Mouse (Mus musculus) kidney, adult 18-20 months (tissue): ENCODE measurements around the gene Carmil3.

Source experiments
- DNase-seq: peaks from one replicate; pipeline ENCODE4 v3.0.0; 2021

The Carmil3 gene

DNA sequence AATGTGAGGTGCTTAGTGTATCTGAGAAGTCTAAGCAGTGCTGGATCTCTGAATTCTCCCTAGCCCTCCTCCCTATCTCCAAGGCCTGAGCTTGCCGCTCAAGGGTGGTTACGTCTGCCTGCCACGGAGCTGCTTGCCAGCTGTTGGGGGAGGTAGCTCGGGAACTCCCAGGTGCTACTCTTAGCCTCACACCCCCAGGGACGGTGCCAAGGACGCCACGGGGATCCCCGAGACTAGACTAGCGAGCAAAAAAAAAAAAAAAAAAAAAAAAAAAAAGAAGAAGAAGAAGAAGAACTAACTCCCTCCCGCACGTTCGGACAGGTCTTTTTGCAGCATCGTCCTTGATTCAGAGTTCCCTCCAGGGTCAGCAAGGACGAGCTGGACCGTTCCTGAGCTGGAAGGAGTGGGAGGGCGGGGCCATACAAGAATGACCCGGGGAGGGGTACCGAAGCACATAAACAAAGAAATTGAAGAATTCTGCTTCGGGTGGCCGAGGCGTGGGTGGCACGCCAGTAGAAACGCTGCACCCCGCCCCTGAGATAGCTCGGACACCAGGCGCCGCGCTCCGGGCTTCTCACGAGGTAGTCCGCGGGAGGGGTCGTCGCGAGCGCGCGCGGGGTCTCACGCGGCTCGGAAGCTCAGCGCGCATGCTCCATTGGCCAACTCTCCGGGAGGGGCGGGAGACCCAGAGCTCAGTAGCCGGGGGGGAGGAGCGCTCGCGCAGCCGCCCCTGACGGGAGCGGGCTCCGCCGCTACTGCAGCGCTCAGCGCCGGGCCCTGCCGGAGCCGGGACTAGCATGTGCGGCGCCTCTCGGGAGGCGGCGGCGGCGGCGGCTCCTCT is at the start of gene Carmil3:
Carmil3 (plus strand) TSS at position 291 of the 841 bp plus-strand sequence.
- peak; percentile 70 for DNase-seq

DNA sequence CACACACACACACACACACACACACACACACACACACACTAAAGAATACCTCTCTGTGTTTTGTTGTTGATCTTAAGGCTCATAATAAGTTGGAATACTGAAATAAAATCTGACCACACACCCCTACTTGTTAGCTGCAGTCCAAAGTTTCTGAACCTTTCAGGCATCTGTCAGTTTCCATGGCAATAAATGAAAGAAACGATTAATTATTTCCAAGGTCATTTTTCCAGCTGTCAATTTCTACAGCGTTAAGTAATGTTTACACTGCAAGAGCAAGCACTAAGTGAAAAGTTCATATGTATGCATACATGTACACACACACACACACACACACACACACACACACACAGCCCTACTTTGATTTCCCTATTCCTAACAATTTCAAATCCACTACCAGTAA is 32.8 kb upstream of the Carmil3 start:
- no peak for DNase-seq

DNA sequence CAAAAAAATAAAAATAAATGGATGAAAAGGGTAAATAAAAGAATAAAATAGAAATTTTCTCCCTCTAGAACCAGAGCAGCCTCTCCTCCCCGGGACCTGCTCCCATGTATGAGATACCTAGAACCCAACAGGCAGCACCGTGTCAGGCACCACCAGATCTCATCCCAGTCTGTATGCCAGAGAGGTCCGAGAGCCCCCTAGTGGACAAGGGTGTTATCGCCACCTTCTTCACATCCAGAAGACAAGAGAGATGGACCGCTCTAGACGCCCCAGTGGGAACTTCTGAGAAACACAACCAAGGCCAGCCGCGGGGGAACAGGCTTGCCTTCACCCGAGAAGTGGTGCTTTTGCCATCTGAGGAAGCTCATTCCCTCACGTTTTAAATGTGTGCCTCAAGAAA is 32.2 kb upstream of the Carmil3 start:
- DNase-seq: peak; percentile 78

DNA sequence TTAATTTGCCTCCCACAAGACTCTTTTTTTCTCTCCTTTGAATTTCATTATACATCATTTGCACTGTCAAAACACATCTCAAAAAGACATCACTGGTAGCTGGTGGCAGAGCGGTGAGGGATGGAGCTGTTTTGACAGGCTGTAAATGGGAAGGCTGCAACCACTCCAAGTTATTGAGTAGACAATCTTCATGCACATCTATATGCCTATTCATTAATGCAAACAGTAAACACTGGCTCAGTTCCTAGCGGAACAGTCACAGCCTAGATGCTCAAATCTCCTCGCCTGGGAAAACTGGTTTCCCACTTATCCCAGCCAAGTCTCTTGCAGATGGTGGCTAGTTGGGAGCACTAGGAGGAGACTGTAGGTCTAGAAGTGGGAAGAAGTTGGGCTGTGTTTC is 31.7 kb upstream of the Carmil3 start:
- no peak for DNase-seq

DNA sequence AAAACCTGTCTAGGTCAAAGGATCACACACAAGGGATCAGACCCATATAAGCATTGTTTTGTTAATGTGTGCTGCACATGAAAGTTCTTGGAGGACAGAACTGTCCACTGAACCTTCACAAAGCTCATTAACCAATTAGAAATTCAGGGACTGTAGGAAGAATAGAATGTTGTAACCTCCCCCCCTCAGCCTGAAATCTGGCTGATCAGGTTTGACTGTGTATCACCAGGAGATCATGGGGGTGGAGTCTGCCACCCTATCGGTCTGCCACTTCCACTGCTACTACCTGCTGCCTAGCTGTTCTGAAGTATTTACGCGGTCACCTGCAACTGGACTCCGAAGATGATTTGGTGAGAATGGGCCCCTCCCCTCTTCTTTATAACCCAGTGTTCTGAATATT is 30.7 kb upstream of the Carmil3 start:
- peak; percentile 49 for DNase-seq

DNA sequence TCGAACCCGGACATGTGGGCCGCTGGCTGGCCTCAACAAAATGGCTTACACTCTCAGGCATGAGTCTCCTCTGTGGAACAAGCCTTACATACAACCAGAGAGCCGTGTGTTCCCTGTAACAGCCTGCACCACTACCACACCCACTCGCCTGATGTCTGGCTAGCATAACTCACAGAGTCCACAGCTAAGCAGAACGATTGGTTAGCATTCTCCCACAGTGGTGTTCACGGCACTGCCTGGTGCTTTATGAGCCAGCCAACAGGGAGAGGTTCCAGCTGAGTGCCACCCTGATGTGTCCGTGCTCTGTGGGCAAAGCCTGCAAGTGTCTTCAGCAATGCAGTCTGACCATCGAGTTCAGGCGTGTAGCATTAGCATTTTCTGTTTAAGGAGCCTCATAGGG is 30.2 kb upstream of the Carmil3 start:
- DNase-seq: peak; percentile 58

DNA sequence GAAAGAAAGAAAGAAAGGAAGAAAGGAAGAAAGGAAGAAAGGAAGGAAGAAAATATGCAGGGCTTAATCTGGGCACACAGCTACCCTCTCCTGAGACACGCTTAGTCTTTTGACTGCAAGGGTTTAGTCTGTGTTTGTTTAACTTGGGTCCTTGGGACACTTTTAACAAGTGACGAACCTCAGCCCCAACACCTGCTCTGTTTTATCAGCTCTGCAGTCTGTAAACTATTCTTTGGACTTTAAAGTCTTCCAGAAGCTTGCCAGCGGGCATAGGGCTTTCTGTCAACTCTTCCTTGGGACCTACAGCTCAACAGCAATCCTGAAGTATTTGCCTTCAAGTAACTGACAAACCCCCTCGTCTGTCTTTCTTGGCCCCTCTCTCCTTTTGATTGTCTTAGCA is 28.7 kb upstream of the Carmil3 start:
- DNase-seq: peak; percentile 24

DNA sequence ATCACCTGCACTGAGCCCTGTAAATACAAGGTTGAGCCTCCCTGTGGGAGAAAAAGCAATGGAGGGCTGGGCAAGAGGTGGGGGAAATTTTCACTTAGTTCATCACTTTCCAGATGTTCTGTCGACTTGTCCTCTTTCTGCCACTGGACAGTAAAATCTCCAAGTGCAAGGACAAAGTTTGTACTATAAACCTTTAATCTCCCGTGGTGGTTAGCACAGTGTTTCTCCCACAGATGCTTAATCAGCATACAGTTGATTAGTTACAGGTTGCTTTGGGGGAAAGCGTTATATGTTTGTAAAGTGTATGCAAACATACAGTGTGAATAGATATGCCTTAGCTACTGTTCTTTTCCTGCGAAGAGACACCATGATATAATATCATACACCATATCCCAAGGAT is 24.0 kb upstream of the Carmil3 start:
- DNase-seq: no peak

DNA sequence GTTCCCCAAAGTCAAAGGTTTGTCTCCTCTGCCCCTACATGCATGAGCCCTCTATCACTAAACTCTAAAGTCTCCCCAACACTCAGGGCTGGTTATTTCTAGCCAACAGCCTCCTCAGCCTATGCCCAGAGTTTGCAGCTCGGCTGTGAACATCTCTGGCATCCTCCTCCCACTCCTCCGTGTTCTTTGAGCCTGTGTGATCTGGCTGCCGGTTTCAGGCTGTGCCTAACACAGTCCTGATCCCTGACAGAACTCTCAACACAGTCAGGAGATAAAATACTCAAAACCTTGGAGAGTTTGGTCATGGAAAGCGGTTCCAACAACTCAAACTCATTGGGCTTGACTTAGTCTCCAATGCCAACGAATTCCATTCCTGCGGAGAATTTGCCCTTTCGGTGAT is 23.3 kb upstream of the Carmil3 start:
- DNase-seq: no peak

DNA sequence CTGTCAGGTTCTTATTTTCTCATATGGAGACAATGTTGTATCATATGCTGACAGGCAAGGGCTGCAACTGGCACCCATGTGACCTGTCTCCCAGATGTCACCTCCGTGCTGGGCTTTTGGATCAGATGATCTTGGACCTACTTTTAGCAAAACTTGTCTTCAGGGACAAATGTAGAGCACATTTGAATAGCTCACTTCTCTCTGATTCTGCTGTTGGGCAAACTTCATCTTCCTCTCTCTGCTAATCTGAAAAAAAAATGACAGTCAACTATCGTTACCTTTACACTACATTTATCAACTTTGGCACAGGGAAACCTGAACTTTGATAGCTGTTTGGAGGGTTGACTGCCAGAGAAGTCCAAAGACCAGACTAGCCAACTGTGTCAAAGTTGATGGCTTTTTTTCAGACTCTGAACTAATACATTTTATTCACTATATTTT is 22.1 kb upstream of the Carmil3 start:
- peak; percentile 23 for DNase-seq

DNA sequence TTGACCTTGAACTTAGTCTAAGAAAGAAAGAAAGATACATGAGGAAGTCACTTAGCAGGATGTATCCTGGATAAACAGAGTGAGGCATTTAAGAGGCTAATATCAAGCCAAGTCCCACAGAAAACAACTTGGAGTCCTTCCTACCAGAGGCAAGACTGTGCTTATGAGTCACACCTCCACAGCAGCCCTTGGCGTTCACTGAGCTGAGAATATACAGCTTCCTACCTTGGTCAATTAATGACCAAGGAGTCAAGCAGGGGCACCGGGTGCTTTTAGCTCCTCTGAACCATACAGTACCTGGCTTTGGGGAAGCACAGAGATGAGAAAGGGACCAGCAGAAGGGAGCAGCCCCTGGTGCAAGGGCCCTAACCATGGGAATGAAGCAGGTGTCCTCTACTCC is 21.4 kb upstream of the Carmil3 start:
- DNase-seq: peak; percentile 65

DNA sequence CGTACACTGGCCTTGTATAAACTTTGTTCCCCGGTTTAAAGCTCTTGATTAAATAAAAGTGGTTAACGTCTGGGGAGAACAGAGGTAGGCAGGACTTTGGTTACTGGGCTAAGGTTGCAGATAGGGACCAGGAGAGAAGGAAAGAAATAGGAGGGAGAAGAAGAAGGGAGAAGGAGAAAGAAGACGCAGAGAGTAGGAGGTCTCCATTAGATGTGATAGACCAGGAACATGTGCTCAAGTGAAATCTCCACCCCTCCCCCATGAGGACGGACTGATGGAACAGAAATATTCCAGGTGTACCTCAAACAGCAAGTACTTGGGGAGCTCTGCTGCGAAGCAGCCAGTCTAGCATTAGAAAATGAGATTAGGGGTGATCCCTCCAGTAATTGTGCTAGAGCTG is 20.6 kb upstream of the Carmil3 start:
- DNase-seq: peak; percentile 20

DNA sequence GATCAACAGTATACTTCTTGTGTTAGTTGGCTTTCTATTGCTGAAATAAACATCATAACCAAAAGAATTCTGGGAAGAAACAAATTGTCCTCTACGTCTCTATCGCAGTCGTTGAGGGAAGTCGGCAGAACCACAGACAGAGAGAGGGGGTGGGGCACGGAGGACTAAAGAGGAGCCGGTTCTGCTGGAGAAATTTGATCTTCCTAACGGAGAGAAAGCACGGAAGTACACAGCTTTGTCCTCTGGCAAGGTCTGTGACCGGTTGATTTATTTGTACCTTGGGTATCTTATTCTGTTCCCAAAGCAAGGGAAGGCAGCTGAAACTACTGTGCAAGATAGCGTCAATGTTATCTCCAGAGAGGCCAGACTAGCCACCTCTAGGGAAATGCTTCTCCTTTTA is 19.6 kb upstream of the Carmil3 start:
- DNase-seq: no peak

DNA sequence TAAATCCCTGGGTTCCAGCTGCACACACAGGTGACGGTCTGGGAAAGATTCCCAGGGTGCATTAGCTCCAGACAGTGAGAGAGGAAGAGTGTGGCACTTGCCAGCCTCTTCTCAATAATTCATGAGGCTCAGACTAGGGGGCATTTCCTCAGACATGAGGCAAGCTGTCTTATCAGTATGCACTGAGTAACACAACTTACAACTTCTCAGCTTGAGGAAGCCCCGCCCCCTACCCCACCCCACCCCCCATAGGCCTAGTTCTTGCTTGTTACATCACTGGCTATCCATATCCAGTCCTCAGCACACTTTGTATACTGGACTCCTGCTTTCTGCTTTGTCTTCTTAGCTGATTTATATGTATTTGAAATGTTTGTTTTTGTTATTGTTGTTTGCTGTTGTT is 14.8 kb upstream of the Carmil3 start:
- DNase-seq: no peak

DNA sequence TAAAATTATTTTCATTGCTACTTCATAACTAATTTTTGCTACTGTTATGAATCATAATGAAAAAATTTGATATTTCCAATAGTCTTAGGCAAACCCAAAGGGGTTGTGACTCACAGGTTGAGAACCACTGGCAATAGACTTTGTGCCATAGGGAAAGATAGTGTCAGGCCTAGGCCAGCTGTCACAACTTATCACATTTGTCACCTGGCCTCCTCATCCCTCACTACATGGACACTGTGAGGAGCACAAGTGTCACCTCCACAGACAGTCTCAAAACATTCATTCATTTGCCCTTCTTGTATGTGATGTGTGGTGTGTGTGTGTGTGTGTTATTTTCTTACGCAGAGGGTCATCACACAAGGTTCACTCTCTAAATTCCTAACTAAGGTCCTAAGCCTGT is 13.0 kb upstream of the Carmil3 start:
- DNase-seq: no peak

DNA sequence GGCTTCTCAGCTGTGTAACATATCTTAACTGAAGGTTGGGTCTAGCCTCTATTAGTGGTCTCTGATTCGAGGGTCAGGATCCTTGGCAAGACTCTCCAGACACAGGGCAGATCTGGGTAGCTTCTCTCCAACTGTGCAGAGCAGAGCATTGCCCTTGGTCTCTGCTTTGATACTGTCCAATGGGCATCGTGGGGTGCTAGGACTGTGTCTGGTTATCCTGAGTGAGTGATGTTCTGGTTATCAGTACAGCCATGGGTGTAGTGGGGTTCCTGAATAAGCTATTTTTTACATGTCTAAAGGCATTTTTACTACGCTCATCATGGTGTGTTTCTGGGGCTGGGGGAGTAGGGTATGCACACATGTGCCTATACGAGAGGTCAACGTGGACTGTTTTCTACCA is 12.6 kb upstream of the Carmil3 start:
- no peak for DNase-seq

DNA sequence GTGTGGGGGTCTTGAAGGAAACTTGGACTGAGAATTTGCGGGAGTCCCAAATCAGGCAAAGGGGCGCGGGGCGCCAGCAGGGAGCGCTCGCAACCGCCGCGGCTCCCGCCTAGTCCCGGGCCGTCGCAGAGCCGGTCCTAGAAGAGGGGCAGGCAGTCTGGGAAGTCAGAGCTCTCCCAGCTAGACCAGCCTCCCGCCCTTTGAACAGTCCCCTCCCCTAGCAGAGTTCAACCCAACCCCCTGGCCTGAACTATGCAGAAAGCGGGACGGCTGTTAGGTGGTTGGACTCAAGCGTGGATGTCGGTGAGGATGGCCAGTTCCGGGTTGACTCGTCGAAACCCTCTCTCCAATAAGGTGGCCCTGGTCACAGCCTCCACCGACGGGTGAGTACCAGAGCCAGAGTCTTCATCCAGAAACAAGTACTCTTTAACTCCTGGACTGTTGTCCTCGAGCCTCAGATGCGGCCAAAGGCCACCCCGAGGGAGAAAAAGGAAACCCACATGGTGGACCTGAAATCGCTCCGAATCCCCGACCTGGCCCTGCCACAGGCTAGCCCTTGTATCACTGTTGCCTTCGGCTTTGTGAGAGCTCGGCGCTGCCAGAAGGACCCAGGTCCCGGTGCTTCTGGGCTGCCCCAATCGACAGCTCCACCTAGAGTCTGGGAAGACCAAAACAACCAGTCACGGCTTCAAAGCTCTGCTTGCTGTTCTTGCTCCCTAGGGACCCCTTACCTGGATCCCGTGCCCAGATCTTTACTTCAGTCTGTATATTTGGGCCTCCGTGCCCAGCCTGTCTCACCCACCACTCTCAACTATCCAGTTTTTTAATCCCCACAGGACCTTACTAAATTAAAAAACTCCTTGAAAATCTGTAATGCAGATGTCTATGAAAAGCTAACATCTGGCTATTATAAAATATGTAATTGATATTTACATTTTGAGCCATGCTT is 11.5 kb upstream of the Carmil3 start, which contains the start of gene Dhrs4:
Dhrs4 (plus strand) TSS at position 108 of the 949 bp plus-strand sequence.
- DNase-seq: peak; percentile 86

DNA sequence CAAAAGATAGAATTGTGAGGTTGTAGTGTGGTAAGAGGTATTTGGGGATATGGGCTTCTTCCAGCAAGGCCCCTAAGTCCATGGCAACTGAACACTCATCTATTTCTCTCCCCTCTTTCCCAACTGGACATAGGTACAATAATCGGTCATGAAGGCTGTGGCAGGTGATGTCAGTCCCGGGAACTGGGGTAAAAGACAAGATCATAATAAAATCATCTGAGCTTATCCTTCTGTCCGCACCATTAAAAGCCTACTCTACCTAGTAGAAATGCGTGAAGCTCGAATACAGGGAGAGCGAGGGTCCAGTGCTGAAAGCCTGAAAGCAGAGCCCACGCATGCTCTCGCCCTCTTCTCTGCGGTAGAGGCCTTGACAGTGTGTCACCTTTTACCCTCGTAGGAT is 10.8 kb upstream of the Carmil3 start:
- DNase-seq: no peak

DNA sequence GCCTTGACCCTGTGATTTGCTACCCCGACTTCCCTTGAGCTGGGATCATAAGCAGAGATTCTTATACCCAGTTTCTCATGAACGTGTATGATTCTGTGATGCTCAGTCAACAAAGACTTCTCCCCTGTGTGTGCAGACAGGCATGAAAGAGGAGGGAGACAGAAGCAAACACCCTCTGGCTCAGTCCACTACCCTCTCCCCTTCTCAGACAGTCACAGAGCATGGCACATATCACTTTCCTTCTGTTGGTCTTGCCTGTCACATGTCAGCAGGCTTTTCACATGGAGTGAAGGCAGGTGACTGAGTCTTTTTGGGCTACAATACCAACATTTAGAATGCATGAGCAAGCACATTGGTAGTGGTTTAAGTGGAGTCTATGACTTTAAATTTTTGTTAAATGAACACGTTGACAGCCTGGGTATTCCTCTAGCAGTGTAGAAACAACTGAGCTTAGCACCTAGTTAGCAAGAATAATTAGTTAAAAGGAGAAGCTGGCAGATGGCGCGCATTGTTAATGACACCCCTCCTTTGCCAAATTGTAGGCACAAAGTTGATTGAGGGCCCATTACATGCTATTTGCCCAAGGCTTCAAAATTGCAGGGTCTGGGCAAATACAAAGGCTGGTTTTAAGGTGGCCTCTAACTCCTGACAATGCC is 5.9 kb upstream of the Carmil3 start:
- no peak for DNase-seq

DNA sequence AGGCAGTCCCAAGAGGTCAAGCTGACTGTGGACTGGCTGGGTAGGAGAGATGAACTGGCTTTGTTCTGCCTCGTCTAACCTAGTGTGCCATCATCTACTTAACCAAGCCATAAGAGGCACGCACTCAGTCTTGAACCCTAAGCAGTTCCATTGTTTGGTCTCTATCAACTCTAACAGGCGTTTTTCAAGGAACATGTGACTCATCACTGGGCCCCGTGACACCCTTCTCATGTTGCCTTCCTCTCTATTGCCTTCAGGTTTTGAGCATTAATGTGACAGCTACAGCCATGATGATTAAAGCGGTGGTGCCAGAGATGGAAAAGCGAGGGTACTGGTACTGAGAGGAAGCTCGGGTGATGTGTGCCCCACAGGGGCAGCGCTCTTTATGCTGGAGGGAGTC is 3.6 kb upstream of the Carmil3 start:
- DNase-seq: no peak

DNA sequence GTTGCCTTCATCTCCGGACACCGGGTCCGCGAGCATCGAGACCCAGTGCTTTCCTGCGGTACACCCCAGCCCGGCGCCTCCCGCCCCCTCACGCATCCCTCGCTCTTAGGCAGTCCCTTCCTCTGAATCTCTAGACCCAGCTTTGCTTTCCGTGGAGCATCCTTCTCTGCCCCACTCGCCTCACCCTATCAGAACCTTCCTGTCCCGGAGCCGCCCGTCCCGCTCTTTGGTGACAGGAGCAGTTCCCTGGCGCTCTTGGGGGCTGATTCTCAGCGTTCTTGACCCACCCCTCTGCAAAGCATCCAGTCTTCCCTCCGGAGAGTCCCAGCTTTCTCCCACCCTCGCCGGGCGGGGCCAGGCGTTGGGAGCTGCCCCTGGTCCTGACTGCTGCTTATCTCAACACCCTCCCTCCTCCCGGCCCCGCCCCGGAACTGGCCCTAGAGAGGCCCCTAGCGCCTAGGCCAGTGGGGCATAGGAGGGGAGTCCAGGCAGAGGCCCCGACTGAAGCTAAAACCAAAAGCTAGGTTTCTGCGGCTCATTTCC is 911 bp downstream of the Carmil3 start:
- DNase-seq: peak; percentile 49

DNA sequence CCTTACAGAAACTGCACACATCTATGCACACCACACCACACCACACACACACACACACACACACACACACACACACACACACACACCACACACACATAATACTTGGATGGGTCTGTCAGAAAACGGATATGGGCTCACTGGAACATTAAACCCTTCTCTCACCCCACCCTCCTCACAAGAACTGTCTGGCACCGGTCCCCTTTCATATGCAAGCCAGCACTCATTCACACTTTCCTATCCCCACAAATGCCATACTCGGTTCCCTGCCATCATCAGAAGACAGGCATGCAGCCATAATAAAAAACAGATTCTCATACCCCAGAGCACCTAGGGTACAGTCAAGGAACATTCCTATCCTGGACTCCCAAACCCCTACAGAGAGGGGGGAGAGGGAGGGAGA is 1.7 kb downstream of the Carmil3 start:
- no peak for DNase-seq
